Mouse (Mus musculus): ENCODE data around the gene Iqsec3. TPM values are rescaled to one million over a fixed set of nuclear protein-coding genes. Genes with fewer than 3 reads are reported as not detected.

Gene Iqsec3
- polyA plus RNA-seq, 1 experiment from 2014 or later = 0.16 TPM

- no peak for TF ChIP-seq CTCF (IDR thresholded peaks at IDR 0.05; ENCODE audit: low read depth)
- Histone ChIP-seq H3K4me1 (replicated peaks; ENCODE audit: control insufficient read depth, insufficient read depth, low read length) (no peaks in the 10 kb centered on the region), H3K36me3 (ENCODE audit: control insufficient read depth, insufficient read depth) (no peaks in the 10 kb centered on the region), H3K4me2 (replicated peaks; ENCODE audit: low read depth) (no peak overlapping the region), H3K9me3 (ENCODE audit: control insufficient read depth) (no peaks in the 10 kb centered on the region), H3K9ac (ENCODE audit: low read depth, low read length) (no peak overlapping the region), H3K4me3 (ENCODE audit: low read depth, low read length) (no peak overlapping the region), H3K27me3 (replicated peaks; ENCODE audit: control insufficient read depth, insufficient read depth, low read length) (no peaks in the 10 kb centered on the region), H3K27ac (ENCODE audit: low read depth, low read length) (no peak overlapping the region)
- no peak for ATAC-seq
- 77% methylated on average over 6 of the region's 6 CpGs for WGBS
These were observed 110.4 kb downstream of the Iqsec3 start for GRCm38 (mm10) chr6:121363061-121363460.

- no peak for ATAC-seq
- TF ChIP-seq CTCF (IDR thresholded peaks at IDR 0.05; ENCODE audit: low read depth) = no peak
- Histone ChIP-seq H3K4me3 (ENCODE audit: low read depth, low read length) (no peak overlapping the region), H3K27me3 (replicated peaks; ENCODE audit: control insufficient read depth, insufficient read depth, low read length) (no peaks in the 10 kb centered on the region), H3K27ac (ENCODE audit: low read depth, low read length) (no peak overlapping the region), H3K36me3 (ENCODE audit: control insufficient read depth, insufficient read depth) (no peaks in the 10 kb centered on the region), H3K9ac (ENCODE audit: low read depth, low read length) (no peak overlapping the region), H3K4me1 (replicated peaks; ENCODE audit: control insufficient read depth, insufficient read depth, low read length) (no peaks in the 10 kb centered on the region), H3K4me2 (replicated peaks; ENCODE audit: low read depth) (no peak overlapping the region), H3K9me3 (ENCODE audit: control insufficient read depth) (no peaks in the 10 kb centered on the region)
- WGBS = 86% methylated on average over 6 of the region's 6 CpGs
These were observed 116.2 kb downstream of the Iqsec3 start for GRCm38 (mm10) chr6:121357232-121357631.

GRCm38 (mm10) chr6:121356041-121356440 lies 117.4 kb downstream of the Iqsec3 start:
- no peak for ATAC-seq
- Histone ChIP-seq H3K36me3 (ENCODE audit: control insufficient read depth, insufficient read depth) (no peaks in the 10 kb centered on the region), H3K9ac (ENCODE audit: low read depth, low read length) (no peak overlapping the region), H3K9me3 (ENCODE audit: control insufficient read depth) (no peaks in the 10 kb centered on the region), H3K4me1 (replicated peaks; ENCODE audit: control insufficient read depth, insufficient read depth, low read length) (no peaks in the 10 kb centered on the region), H3K4me2 (replicated peaks; ENCODE audit: low read depth) (no peak overlapping the region), H3K27me3 (replicated peaks; ENCODE audit: control insufficient read depth, insufficient read depth, low read length) (no peaks in the 10 kb centered on the region), H3K4me3 (ENCODE audit: low read depth, low read length) (no peak overlapping the region), H3K27ac (ENCODE audit: low read depth, low read length) (no peak overlapping the region)
- 77% methylated on average over 1 of the region's 1 CpGs for WGBS
- TF ChIP-seq CTCF (IDR thresholded peaks at IDR 0.05; ENCODE audit: low read depth) = no peak

GRCm38 (mm10) chr6:121352276-121352675 lies 121.2 kb downstream of the Iqsec3 start:
- Histone ChIP-seq H3K27ac (ENCODE audit: low read depth, low read length) (no peak overlapping the region), H3K9me3 (ENCODE audit: control insufficient read depth) (no peaks in the 10 kb centered on the region), H3K4me2 (replicated peaks; ENCODE audit: low read depth) (no peak overlapping the region), H3K36me3 (ENCODE audit: control insufficient read depth, insufficient read depth) (no peaks in the 10 kb centered on the region), H3K4me1 (replicated peaks; ENCODE audit: control insufficient read depth, insufficient read depth, low read length) (no peaks in the 10 kb centered on the region), H3K27me3 (replicated peaks; ENCODE audit: control insufficient read depth, insufficient read depth, low read length) (no peaks in the 10 kb centered on the region), H3K4me3 (ENCODE audit: low read depth, low read length) (no peak overlapping the region), H3K9ac (ENCODE audit: low read depth, low read length) (no peak overlapping the region)
- no peak for TF ChIP-seq CTCF (IDR thresholded peaks at IDR 0.05; ENCODE audit: low read depth)
- no peak for ATAC-seq
- 62% methylated on average over 2 of the region's 2 CpGs for WGBS

GRCm38 (mm10) chr6:121346428-121346827 lies 127.0 kb downstream of the Iqsec3 start:
- no peak for ATAC-seq
- WGBS = 28% methylated on average over 8 of the region's 8 CpGs
- no peaks in the 10 kb centered on the region for H3K36me3 ChIP-seq (ENCODE audit: control insufficient read depth, insufficient read depth)
- H3K27me3 ChIP-seq (replicated peaks; ENCODE audit: control insufficient read depth, insufficient read depth, low read length) = no peaks in the 10 kb centered on the region
- H3K4me1 ChIP-seq (replicated peaks; ENCODE audit: control insufficient read depth, insufficient read depth, low read length) = no peaks in the 10 kb centered on the region
- no peak for TF ChIP-seq CTCF (IDR thresholded peaks at IDR 0.05; ENCODE audit: low read depth)
- H3K4me3 ChIP-seq (ENCODE audit: low read depth, low read length) = no peak overlapping the region
- H3K9ac ChIP-seq (ENCODE audit: low read depth, low read length) = no peak overlapping the region
- H3K4me2 ChIP-seq (replicated peaks; ENCODE audit: low read depth) = no peak overlapping the region
- H3K27ac ChIP-seq (ENCODE audit: low read depth, low read length) = no peak overlapping the region
- no peaks in the 10 kb centered on the region for H3K9me3 ChIP-seq (ENCODE audit: control insufficient read depth)

GRCm38 (mm10) chr6:121344329-121344728 lies 129.1 kb downstream of the Iqsec3 start:
- Histone ChIP-seq H3K9me3 (ENCODE audit: control insufficient read depth) (no peaks in the 10 kb centered on the region), H3K4me1 (replicated peaks; ENCODE audit: control insufficient read depth, insufficient read depth, low read length) (no peaks in the 10 kb centered on the region), H3K27me3 (replicated peaks; ENCODE audit: control insufficient read depth, insufficient read depth, low read length) (no peaks in the 10 kb centered on the region), H3K36me3 (ENCODE audit: control insufficient read depth, insufficient read depth) (no peaks in the 10 kb centered on the region), H3K9ac (ENCODE audit: low read depth, low read length) (no peak overlapping the region), H3K27ac (ENCODE audit: low read depth, low read length) (no peak overlapping the region), H3K4me3 (ENCODE audit: low read depth, low read length) (no peak overlapping the region), H3K4me2 (replicated peaks; ENCODE audit: low read depth) (no peak overlapping the region)
- TF ChIP-seq CTCF (IDR thresholded peaks at IDR 0.05; ENCODE audit: low read depth) = no peak
- no peak for ATAC-seq
- 34% methylated on average over 5 of the region's 5 CpGs for WGBS

GRCm38 (mm10) chr6:121343771-121344123 lies 129.7 kb downstream of the Iqsec3 start:
- no peak overlapping the region for H3K4me2 ChIP-seq (replicated peaks; ENCODE audit: low read depth)

More at GRCm38 (mm10) chr6:121343771-121344123, 129.7 kb downstream of the Iqsec3 start:
- Histone ChIP-seq H3K4me3 (ENCODE audit: low read depth, low read length) (no peak overlapping the region), H3K27me3 (replicated peaks; ENCODE audit: control insufficient read depth, insufficient read depth, low read length) (no peaks in the 10 kb centered on the region), H3K4me1 (replicated peaks; ENCODE audit: control insufficient read depth, insufficient read depth, low read length) (no peaks in the 10 kb centered on the region), H3K27ac (ENCODE audit: low read depth, low read length) (no peak overlapping the region), H3K36me3 (ENCODE audit: control insufficient read depth, insufficient read depth) (no peaks in the 10 kb centered on the region), H3K9me3 (ENCODE audit: control insufficient read depth) (no peaks in the 10 kb centered on the region), H3K9ac (ENCODE audit: low read depth, low read length) (no peak overlapping the region)
- no peak for ATAC-seq
- no peak for TF ChIP-seq CTCF (IDR thresholded peaks at IDR 0.05; ENCODE audit: low read depth)
- 58% methylated on average over 6 of the region's 6 CpGs for WGBS

Measured in intestine, postnatal 0 days (tissue).